Mouse (Mus musculus): ENCODE results near the gene Tnfrsf9. TPM values are rescaled to one million over a fixed set of nuclear protein-coding genes. Genes with fewer than 3 reads are reported as not detected.

Tnfrsf9 gene
- polyA plus RNA-seq, 1 experiment from 2014 or later: 0.36 TPM

DNA sequence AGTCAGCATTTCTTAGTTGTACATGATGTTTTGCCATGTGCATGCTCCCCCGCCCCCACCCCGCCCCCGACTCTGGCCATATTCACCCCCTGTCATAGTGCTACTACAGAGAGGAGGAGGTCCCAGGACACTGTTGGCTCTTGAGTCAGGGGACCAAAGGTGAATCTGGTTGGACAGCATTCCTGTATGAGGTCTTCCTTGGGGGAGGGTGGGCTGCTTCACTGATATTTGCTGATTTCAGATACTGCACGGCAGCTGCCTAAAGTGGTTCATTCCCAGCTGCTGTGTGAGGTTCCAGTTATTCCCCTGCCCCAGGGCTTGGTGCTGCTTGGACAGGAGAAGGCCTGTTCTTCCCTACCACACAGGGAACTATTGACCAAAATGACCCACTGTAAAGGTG is 25.9 kb upstream of the Tnfrsf9 start:
- H3K4me2 ChIP-seq (ENCODE audit: low read length): no peak overlapping the region
- H3K36me3 ChIP-seq (ENCODE audit: control insufficient read depth, insufficient read depth, low read length): no peaks in the 10 kb centered on the region
- no peaks in the 10 kb centered on the region for H3K27me3 ChIP-seq (replicated peaks; ENCODE audit: control insufficient read depth, insufficient read depth, low read length)
- no peaks in the 10 kb centered on the region for H3K4me1 ChIP-seq (ENCODE audit: control insufficient read depth, insufficient read depth, low read depth, low read length)
- no peak overlapping the region for H3K9ac ChIP-seq (ENCODE audit: low read depth, low read length)
- no peaks in the 10 kb centered on the region for H3K9me3 ChIP-seq (ENCODE audit: control insufficient read depth, low read length)
- no peak overlapping the region for H3K27ac ChIP-seq (ENCODE audit: low read depth, low read length)
- ATAC-seq: no peak
- WGBS: 72% methylated on average over 4 of the region's 4 CpGs
- H3K4me3 ChIP-seq (ENCODE audit: low read length): no peak overlapping the region

DNA sequence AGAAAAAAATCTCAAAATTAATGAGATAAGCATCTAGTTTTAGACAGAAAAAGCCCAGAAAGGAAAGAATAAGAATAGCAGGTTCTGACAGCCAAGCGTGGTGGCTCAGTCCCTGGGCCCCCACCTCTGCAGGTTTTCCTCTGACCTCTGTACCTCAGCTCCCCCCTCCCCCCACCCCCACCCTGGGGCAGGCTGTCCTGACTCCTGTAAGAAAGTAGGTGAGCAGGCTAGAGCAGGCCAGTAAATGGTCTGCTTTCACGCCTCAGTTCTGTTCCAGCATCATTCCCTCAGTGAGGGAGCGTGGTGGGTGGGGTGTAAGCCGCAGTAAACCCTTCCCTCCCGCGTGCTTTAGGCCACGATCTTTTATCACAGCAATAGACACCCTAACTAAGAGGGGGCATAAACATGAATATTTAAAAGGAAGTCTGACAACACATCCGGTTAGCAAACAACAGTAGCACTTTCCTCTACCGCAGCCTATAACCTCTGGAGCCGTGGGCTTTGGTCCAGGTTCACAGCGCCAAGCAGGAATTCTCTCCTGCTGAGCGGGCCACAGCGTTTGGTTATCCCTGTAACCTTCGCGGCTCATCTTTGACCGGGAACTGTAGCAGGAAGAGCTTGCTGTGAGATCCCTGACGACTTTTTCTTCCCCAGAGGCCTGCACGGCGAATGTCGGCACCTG is 24.9 kb upstream of the Tnfrsf9 start:
- H3K9ac ChIP-seq (ENCODE audit: low read depth, low read length): no peak overlapping the region
- H3K4me3 ChIP-seq (ENCODE audit: low read length): no peak overlapping the region
- H3K36me3 ChIP-seq (ENCODE audit: control insufficient read depth, insufficient read depth, low read length): no peaks in the 10 kb centered on the region
- peak overlapping the region; percentile 35 for H3K4me2 ChIP-seq (ENCODE audit: low read length)
- no peaks in the 10 kb centered on the region for H3K27me3 ChIP-seq (replicated peaks; ENCODE audit: control insufficient read depth, insufficient read depth, low read length)
- no peaks in the 10 kb centered on the region for H3K9me3 ChIP-seq (ENCODE audit: control insufficient read depth, low read length)
- no peak for ATAC-seq
- H3K27ac ChIP-seq (ENCODE audit: low read depth, low read length): no peak overlapping the region
- 37% methylated on average over 20 of the region's 20 CpGs for whole genome bisulfite sequencing
- no peaks in the 10 kb centered on the region for H3K4me1 ChIP-seq (ENCODE audit: control insufficient read depth, insufficient read depth, low read depth, low read length)

DNA sequence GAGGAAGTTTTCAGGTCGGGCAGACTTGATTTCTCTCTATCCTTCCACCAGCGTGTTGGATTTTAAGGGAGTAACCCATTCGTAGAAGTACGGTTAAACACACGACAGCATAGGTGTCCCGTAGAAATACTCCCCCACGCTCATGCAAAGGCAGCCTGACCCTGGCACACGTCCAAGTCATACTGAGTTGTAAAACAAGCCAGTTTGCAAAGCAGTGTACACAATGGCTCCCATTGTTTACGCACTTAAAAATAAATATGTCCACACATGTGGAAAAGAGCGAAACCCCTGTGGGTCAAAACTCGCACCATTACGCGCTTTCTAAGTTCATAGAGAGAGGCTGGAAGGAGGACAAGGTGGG is 24.4 kb upstream of the Tnfrsf9 start:
- Histone ChIP-seq H3K4me1 (ENCODE audit: control insufficient read depth, insufficient read depth, low read depth, low read length) (no peaks in the 10 kb centered on the region), H3K4me3 (ENCODE audit: low read length) (no peak overlapping the region), H3K9me3 (ENCODE audit: control insufficient read depth, low read length) (no peaks in the 10 kb centered on the region), H3K27me3 (replicated peaks; ENCODE audit: control insufficient read depth, insufficient read depth, low read length) (no peaks in the 10 kb centered on the region), H3K9ac (ENCODE audit: low read depth, low read length) (no peak overlapping the region), H3K27ac (ENCODE audit: low read depth, low read length) (no peak overlapping the region), H3K36me3 (ENCODE audit: control insufficient read depth, insufficient read depth, low read length) (no peaks in the 10 kb centered on the region), H3K4me2 (ENCODE audit: low read length) (peak overlapping the region; percentile 35)
- 42% methylated on average over 13 of the region's 13 CpGs for WGBS
- ATAC-seq: no peak

DNA sequence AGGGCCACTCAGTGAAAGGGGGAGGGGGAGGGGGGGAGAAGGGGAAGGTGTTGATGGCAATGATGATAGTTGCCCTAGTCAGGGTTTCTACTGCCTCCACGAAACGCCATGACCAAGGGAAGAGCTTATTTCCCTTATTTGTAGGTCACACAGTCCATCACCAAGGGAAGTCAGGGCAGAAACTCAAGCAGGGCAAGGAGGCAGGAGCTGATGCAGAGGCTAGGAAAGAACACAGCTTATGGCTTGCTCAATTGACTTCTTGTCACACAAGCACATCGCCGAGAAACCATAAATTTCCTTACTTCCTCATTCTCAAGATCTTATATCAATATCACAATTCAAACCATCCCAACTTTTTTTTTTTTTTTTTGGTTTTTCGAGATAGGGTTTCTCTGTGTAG is 23.1 kb upstream of the Tnfrsf9 start:
- H3K4me2 ChIP-seq (ENCODE audit: low read length): no peak overlapping the region
- no peak overlapping the region for H3K9ac ChIP-seq (ENCODE audit: low read depth, low read length)
- H3K9me3 ChIP-seq (ENCODE audit: control insufficient read depth, low read length): no peaks in the 10 kb centered on the region
- no peak overlapping the region for H3K27ac ChIP-seq (ENCODE audit: low read depth, low read length)
- H3K36me3 ChIP-seq (ENCODE audit: control insufficient read depth, insufficient read depth, low read length): 0 out of 2 replicates have a peak, but pooled peaks cover 4% of the 10 kb centered on the region
- H3K27me3 ChIP-seq (replicated peaks; ENCODE audit: control insufficient read depth, insufficient read depth, low read length): no peaks in the 10 kb centered on the region
- no peaks in the 10 kb centered on the region for H3K4me1 ChIP-seq (ENCODE audit: control insufficient read depth, insufficient read depth, low read depth, low read length)
- ATAC-seq: no peak
- whole genome bisulfite sequencing: 84% methylated on average over 5 of the region's 5 CpGs
- H3K4me3 ChIP-seq (ENCODE audit: low read length): no peak overlapping the region

DNA sequence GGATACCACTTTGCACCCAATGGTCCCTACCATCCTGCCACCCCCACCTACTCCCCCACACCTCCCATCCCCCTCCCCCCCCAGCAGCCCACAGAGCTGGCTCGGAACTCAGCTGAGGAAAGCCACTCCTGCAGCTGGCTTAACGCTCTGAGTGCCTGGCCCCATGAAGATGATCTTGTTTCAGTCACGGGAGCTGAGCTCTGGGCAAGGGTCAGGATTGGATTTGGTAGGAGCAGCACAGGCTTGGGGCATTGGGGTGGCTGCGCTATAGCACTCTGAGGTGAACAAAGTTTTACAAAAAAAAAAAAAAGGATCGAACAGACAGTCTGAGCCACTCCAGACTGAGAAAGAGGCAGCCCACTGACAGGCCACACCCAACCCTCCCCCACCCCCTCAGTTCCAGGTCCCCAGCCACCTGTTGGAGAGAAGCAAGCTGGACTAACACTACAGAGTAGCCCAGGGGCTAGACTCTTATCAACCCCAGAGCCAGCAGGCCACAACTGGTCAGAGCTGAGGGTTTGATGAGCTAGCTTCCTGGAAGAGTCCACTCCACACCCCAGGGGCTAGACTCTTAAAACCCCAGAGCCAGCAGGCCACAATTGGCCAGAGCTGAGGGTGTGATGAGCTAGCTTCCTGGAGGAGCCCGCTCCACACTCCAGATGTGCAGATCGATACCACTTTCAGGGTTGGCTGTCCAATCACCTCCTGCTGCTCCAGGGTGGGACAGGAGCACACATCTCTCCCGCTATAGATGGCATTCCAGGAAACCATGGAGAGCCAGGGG is 19.5 kb upstream of the Tnfrsf9 start:
- Histone ChIP-seq H3K9me3 (ENCODE audit: control insufficient read depth, low read length) (no peaks in the 10 kb centered on the region), H3K4me2 (ENCODE audit: low read length) (no peak overlapping the region), H3K9ac (ENCODE audit: low read depth, low read length) (no peak overlapping the region), H3K36me3 (ENCODE audit: control insufficient read depth, insufficient read depth, low read length) (peaks cover 24% of the 10 kb centered on the region), H3K27me3 (replicated peaks; ENCODE audit: control insufficient read depth, insufficient read depth, low read length) (no peaks in the 10 kb centered on the region), H3K4me3 (ENCODE audit: low read length) (no peak overlapping the region), H3K27ac (ENCODE audit: low read depth, low read length) (no peak overlapping the region), H3K4me1 (ENCODE audit: control insufficient read depth, insufficient read depth, low read depth, low read length) (no peaks in the 10 kb centered on the region)
- no peak for ATAC-seq
- whole genome bisulfite sequencing: 77% methylated on average over 8 of the region's 8 CpGs

DNA sequence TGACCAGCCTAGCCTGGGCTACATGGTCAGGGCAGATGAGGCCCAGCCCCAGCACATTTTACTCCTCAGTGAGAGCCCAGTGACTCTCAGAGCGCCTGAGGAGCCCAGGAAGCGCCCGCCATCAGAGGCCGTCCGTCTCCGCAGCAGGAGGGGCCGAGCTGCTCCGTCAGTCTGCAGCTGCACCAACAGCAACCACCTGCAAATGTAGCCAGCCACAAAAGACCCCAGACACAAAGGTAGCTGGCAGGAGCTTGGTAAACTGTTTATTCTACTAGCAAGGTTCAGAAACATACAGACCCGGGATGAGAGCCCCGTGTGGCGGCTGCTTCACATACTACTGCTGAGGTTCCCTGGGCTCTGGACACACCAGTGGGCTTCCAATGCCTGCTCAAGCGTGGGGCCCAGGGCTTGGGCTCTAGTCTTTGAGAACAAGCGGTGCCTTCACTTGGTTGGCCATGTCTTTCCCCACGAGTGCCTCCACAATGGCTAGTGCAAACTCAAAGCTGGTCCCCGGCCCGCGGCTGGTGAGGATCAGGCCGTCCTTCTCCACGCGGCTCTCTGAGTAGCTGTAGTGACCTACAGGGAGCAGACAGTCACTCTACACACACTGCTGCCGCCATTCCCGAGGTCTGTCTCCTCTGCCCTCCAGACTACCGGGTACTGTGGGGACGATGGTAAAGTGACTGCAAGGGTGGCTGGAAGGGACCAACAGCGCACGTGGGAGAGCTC is 17.3 kb upstream of the Tnfrsf9 start:
- Histone ChIP-seq H3K36me3 (ENCODE audit: control insufficient read depth, insufficient read depth, low read length) (peaks cover 36% of the 10 kb centered on the region), H3K9ac (ENCODE audit: low read depth, low read length) (no peak overlapping the region), H3K4me3 (ENCODE audit: low read length) (no peak overlapping the region), H3K27ac (ENCODE audit: low read depth, low read length) (no peak overlapping the region), H3K4me1 (ENCODE audit: control insufficient read depth, insufficient read depth, low read depth, low read length) (no peaks in the 10 kb centered on the region), H3K9me3 (ENCODE audit: control insufficient read depth, low read length) (no peaks in the 10 kb centered on the region), H3K27me3 (replicated peaks; ENCODE audit: control insufficient read depth, insufficient read depth, low read length) (no peaks in the 10 kb centered on the region), H3K4me2 (ENCODE audit: low read length) (no peak overlapping the region)
- WGBS: 93% methylated on average over 26 of the region's 26 CpGs
- no peak for ATAC-seq

DNA sequence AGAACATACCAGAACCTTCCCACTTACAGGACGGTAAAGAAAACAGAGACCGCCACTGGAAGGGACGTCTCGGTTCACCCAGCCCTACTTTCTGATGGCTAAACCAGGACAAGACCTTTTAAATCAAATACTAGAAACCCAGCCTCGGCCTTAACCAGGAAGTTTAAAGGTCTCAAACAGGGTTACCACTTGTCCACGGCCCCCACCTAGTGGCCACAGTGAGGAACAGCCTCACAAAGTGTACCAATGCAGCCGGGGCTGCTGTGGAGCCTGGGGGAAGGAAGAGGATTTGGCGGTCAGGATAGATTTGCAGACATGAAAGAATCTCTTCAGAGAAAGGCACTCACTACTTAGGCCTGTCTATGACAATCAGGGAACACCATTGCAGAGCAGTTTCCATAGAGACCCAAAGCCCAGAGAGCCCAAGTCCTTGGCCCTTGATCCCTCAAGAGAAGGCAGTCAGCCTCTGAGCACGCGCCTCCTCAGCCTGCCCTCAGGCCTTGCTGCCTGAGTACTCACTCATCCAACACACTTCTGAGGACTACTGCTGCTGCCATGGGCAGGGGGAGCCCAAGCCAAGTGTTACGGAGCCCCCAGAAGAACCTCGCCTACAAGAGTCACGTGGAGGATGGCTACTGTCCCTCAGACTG is 15.5 kb upstream of the Tnfrsf9 start:
- WGBS: 60% methylated on average over 13 of the region's 13 CpGs
- H3K9ac ChIP-seq (ENCODE audit: low read depth, low read length): no peak overlapping the region
- no peak overlapping the region for H3K4me3 ChIP-seq (ENCODE audit: low read length)
- H3K4me2 ChIP-seq (ENCODE audit: low read length): no peak overlapping the region
- no peak overlapping the region for H3K27ac ChIP-seq (ENCODE audit: low read depth, low read length)
- no peaks in the 10 kb centered on the region for H3K27me3 ChIP-seq (replicated peaks; ENCODE audit: control insufficient read depth, insufficient read depth, low read length)
- ATAC-seq: peak; percentile 72
- no peaks in the 10 kb centered on the region for H3K4me1 ChIP-seq (ENCODE audit: control insufficient read depth, insufficient read depth, low read depth, low read length)
- H3K9me3 ChIP-seq (ENCODE audit: control insufficient read depth, low read length): no peaks in the 10 kb centered on the region
- peaks cover 46% of the 10 kb centered on the region for H3K36me3 ChIP-seq (ENCODE audit: control insufficient read depth, insufficient read depth, low read length)

DNA sequence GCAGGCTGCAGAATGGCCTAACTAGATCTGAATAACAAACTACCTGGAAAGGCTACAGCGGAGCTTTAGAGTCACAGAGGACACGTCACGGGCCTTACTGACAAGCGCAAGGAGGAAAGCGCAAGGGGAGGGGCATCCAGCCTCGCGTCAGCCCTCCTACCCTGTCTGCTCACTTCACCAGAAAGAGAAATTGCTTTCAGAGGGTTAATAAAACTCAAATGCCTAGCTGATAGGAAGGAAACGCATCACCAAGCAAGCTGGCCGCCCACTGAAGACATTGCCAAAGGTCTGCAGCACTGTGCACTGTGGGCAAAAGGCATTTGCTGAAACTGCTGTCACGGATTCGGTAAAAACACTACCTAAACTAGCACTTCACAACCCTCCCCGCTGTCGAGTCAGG is 13.9 kb upstream of the Tnfrsf9 start:
- Histone ChIP-seq H3K4me2 (ENCODE audit: low read length) (no peak overlapping the region), H3K4me3 (ENCODE audit: low read length) (no peak overlapping the region), H3K27me3 (replicated peaks; ENCODE audit: control insufficient read depth, insufficient read depth, low read length) (no peaks in the 10 kb centered on the region), H3K9me3 (ENCODE audit: control insufficient read depth, low read length) (no peaks in the 10 kb centered on the region), H3K27ac (ENCODE audit: low read depth, low read length) (no peak overlapping the region), H3K4me1 (ENCODE audit: control insufficient read depth, insufficient read depth, low read depth, low read length) (no peaks in the 10 kb centered on the region), H3K36me3 (ENCODE audit: control insufficient read depth, insufficient read depth, low read length) (peaks cover 49% of the 10 kb centered on the region), H3K9ac (ENCODE audit: low read depth, low read length) (no peak overlapping the region)
- no peak for ATAC-seq
- 97% methylated on average over 13 of the region's 13 CpGs for WGBS

DNA sequence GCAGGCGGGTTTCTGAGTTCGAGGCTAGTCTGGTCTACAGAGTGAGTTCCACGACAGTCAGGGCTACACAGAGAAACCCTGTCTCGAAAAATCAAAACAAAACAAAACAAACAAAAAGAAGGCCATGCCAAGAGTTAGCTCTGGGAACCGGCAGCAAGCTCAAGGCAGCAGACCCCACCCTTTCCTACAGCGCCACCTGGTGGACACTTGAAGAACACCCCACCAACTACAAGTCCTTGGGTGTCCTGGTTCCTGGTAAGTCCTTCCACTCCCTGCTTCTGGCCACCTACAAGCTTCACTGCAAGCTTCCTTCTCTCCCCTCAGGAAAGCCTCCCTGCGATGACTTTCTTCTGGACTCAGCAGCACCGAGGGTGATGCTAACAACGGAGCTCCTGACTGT is 12.7 kb upstream of the Tnfrsf9 start:
- Histone ChIP-seq H3K9ac (ENCODE audit: low read depth, low read length) (no peak overlapping the region), H3K4me1 (ENCODE audit: control insufficient read depth, insufficient read depth, low read depth, low read length) (no peaks in the 10 kb centered on the region), H3K4me2 (ENCODE audit: low read length) (no peak overlapping the region), H3K27me3 (replicated peaks; ENCODE audit: control insufficient read depth, insufficient read depth, low read length) (no peaks in the 10 kb centered on the region), H3K4me3 (ENCODE audit: low read length) (no peak overlapping the region), H3K27ac (ENCODE audit: low read depth, low read length) (no peak overlapping the region), H3K9me3 (ENCODE audit: control insufficient read depth, low read length) (no peaks in the 10 kb centered on the region), H3K36me3 (ENCODE audit: control insufficient read depth, insufficient read depth, low read length) (peaks cover 47% of the 10 kb centered on the region)
- ATAC-seq: no peak
- WGBS: 47% methylated on average over 9 of the region's 9 CpGs

All from hindbrain, embryonic 16.5 days (tissue).